Comparison of ENCODE assay signal across 8 mouse cellular contexts in the genomic region with DNA sequence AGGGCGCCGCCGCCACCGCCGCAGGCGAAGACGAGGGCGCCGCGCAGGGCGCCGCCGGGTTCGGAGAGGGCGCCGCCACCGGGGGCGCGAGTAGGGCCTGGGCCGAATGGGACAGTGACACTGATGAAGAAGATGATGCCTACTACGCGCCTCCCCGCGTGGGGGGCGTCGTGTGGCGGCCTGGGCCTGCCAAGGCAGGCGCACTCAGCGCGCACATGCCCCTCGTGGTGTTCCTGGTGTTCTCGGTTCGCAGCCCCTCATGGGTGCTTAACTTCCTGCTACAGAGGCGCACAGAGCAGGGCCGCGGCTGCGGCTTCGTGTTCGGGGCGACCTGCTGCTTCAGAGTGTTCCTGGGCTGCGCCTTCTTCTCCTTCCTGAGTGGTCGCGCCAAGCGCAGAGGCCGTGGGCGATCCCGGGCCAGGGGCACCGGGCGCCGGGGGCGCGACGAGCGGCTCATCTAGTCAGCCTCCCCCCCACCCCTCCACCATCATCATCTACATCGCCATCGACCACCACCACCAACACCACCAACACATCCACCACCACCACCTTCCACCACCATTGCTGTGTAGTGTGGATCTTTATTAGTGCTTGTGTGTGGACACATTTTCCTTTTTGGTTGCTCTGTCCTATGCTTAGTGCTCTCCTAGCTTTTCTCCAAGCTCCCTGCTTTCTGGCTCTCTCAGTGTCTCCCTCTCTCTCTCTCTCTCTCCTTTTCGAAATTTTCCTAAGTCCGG. TPM values are rescaled to one million over a fixed set of nuclear protein-coding genes. Genes with fewer than 3 reads are reported as not detected.
DNase-seq lines count a peak whose midpoint lies in the region; ATAC-seq lines count a peak whose summit lies in the region.

No protein-coding gene starts in this region.

- H3K36me3 ChIP-seq in heart, embryonic 16.5 days (ENCODE audit: control insufficient read depth, insufficient read depth): no peaks in the 10 kb centered on the region
- no peaks in the 10 kb centered on the region for H3K36me3 ChIP-seq in limb, embryonic 11.5 days (ENCODE audit: control insufficient read depth, insufficient read depth, low read length)
- no peaks in the 10 kb centered on the region for H3K36me3 ChIP-seq in midbrain, embryonic 15.5 days (replicated peaks)

- H3K4me1 ChIP-seq in heart, embryonic 16.5 days (ENCODE audit: control insufficient read depth, insufficient read depth, low read length): peaks cover 29% of the 10 kb centered on the region
- H3K4me1 ChIP-seq in limb, embryonic 11.5 days (ENCODE audit: control insufficient read depth, insufficient read depth, low read length): peaks cover 7% of the 10 kb centered on the region
- peaks cover 39% of the 10 kb centered on the region for H3K4me1 ChIP-seq in midbrain, embryonic 15.5 days

- H3K4me3 ChIP-seq in heart, embryonic 16.5 days (ENCODE audit: low read length): peak overlapping the region; percentile 96
- peak overlapping the region; percentile 73 for H3K4me3 ChIP-seq in limb, embryonic 11.5 days (ENCODE audit: low read depth, low read length)
- H3K4me3 ChIP-seq in midbrain, embryonic 15.5 days: peak overlapping the region; percentile 99

- peak overlapping the region; percentile 99 for H3K27ac ChIP-seq in heart, embryonic 16.5 days (ENCODE audit: low read length)
- H3K27ac ChIP-seq in limb, embryonic 11.5 days (replicated peaks; ENCODE audit: low read depth, low read length): peak overlapping the region; percentile 100
- peak overlapping the region; percentile 96 for H3K27ac ChIP-seq in midbrain, embryonic 15.5 days

- peak; percentile 24 for ATAC-seq in CD4-positive, CD25-positive, alpha-beta regulatory T cell, adult 4 months
- ATAC-seq in heart, embryonic 16.5 days (replicated peaks; ENCODE audit: extremely low read depth, insufficient read depth, low FRiP score): no peak
- ATAC-seq in limb, embryonic 11.5 days (ENCODE audit: insufficient number of reproducible peaks, low FRiP score, low TSS enrichment, low read depth): peak; percentile 2; the same call in 1 of the 2 replicates
- no peak; the same call in none of the 2 replicates for ATAC-seq in midbrain, embryonic 15.5 days (replicated peaks)

- no peaks in the 10 kb centered on the region for H3K27me3 ChIP-seq in heart, embryonic 16.5 days (ENCODE audit: control insufficient read depth, insufficient read depth, low read length)
- no peaks in the 10 kb centered on the region for H3K27me3 ChIP-seq in limb, embryonic 11.5 days (ENCODE audit: control insufficient read depth, insufficient read depth, low read length)
- no peaks in the 10 kb centered on the region for H3K27me3 ChIP-seq in midbrain, embryonic 15.5 days (replicated peaks)

- WGBS in heart, embryonic 16.5 days: 40% methylated on average over 55 of the region's 58 CpGs
- WGBS in limb, embryonic 11.5 days: 42% methylated on average over 58 of the region's 58 CpGs
- WGBS in midbrain, embryonic 15.5 days: 48% methylated on average over 58 of the region's 58 CpGs

- H3K9ac ChIP-seq in heart, embryonic 16.5 days (ENCODE audit: low read length): peak overlapping the region; percentile 100
- peak overlapping the region; percentile 100 for H3K9ac ChIP-seq in limb, embryonic 11.5 days (ENCODE audit: low read length)
- peak overlapping the region; percentile 93 for H3K9ac ChIP-seq in midbrain, embryonic 15.5 days

- H3K9me3 ChIP-seq in heart, embryonic 16.5 days (replicated peaks; ENCODE audit: control insufficient read depth, low read length): 0 out of 2 replicates have a peak, but pooled peaks cover 4% of the 10 kb centered on the region
- H3K9me3 ChIP-seq in limb, embryonic 11.5 days (ENCODE audit: control insufficient read depth, low read length): no peaks in the 10 kb centered on the region
- H3K9me3 ChIP-seq in midbrain, embryonic 15.5 days: no peaks in the 10 kb centered on the region

- peak; percentile 69 to 83 for DNase-seq in adrenal gland, adult (ENCODE audit: inconsistent age in 2 of 2, low spot score in 1 of 2)
- DNase-seq in adrenal gland, postnatal 4 days (ENCODE audit: low spot score in 2 of 2): no peak
- peak; percentile 47 for DNase-seq in cerebellum, adult 8-10 months
- peak; percentile 66 for DNase-seq in limb, embryonic 11.5 days (ENCODE audit: low spot score)
- DNase-seq in thymus, postnatal 0 days (ENCODE audit: low spot score): peak; percentile 62

- peak overlapping the region; percentile 64 for H3K4me2 ChIP-seq in heart, embryonic 16.5 days (ENCODE audit: low read depth, low read length)
- peak overlapping the region; percentile 60 for H3K4me2 ChIP-seq in limb, embryonic 11.5 days (ENCODE audit: low read depth, severe bottlenecking)
- peak overlapping the region; percentile 69 for H3K4me2 ChIP-seq in midbrain, embryonic 15.5 days

RNA-seq across cellular contexts. Expression of a gene that starts 17.4 kb away (rescaled TPM):
- 1 to 10 TPM; 2.1 to 2.2 TPM for total RNA-seq in adrenal gland, postnatal 4 days (2021)
- polyA plus RNA-seq in CD4-positive, CD25-positive, alpha-beta regulatory T cell, adult 4 months (2017; shearing (Covaris generic)): 1 to 10 TPM; 1.6 to 2.3 TPM
- polyA plus RNA-seq in heart, embryonic 16.5 days (2015; fragmentation: Nextera tagmentation; extraction: Ambion mirVana): 33.4 and 41.6 TPM in 2 replicates
- polyA plus RNA-seq in limb, embryonic 11.5 days (2014; fragmentation: Nextera tagmentation; extraction: Ambion mirVana): 8.6 and 13.0 TPM in 2 replicates
- 8.2 and 16.1 TPM in 2 replicates for polyA plus RNA-seq in midbrain, embryonic 15.5 days (2015; fragmentation: Nextera tagmentation; extraction: Ambion mirVana)
- polyA plus RNA-seq in thymus, postnatal 0 days (2015; fragmentation: Nextera tagmentation; extraction: Ambion mirVana): 4.1 and 5.4 TPM in 2 replicates

RNA-seq across cellular contexts. Expression of a gene that starts 45.0 kb away (rescaled TPM):
- total RNA-seq in adrenal gland, postnatal 4 days (2021): 1,000 to 10,000 TPM; 3,043 to 3,192 TPM
- polyA plus RNA-seq in CD4-positive, CD25-positive, alpha-beta regulatory T cell, adult 4 months (2017; shearing (Covaris generic)): 100 to 1,000 TPM in 1 of 2 experiments, 10 to 100 TPM in 1; 96.1 to 130 TPM
- 1,284 and 1,464 TPM in 2 replicates for polyA plus RNA-seq in heart, embryonic 16.5 days (2015; fragmentation: Nextera tagmentation; extraction: Ambion mirVana)
- 1,406 and 1,468 TPM in 2 replicates for polyA plus RNA-seq in limb, embryonic 11.5 days (2014; fragmentation: Nextera tagmentation; extraction: Ambion mirVana)
- 1,362 and 1,368 TPM in 2 replicates for polyA plus RNA-seq in midbrain, embryonic 15.5 days (2015; fragmentation: Nextera tagmentation; extraction: Ambion mirVana)
- polyA plus RNA-seq in thymus, postnatal 0 days (2015; fragmentation: Nextera tagmentation; extraction: Ambion mirVana): 679 TPM in 2 replicates

Comparison
In these comparisons a context has a peak if more than half of its experiments do, and no peak if none do; other contexts are left out.
1. DNase-seq: peak in adrenal gland, adult (2 of 2), cerebellum, adult 8-10 months (single experiment), limb, embryonic 11.5 days (single experiment) and thymus, postnatal 0 days (single experiment); none in adrenal gland, postnatal 4 days (0 of 2).
2. ATAC-seq: peak in CD4-positive, CD25-positive, alpha-beta regulatory T cell, adult 4 months (single experiment) and limb, embryonic 11.5 days (single experiment); none in heart, embryonic 16.5 days (single experiment) and midbrain, embryonic 15.5 days (single experiment).
3. Peak in every context shown above with its lines, with median percentiles within 50 percentile points of each other: H3K27ac ChIP-seq, H3K4me2 ChIP-seq, H3K4me3 ChIP-seq and H3K9ac ChIP-seq.